Mouse (Mus musculus): ENCODE measurements at regions not wholly inside any gene's neighbourhood (a gene's known extent, or its start where the extent isn't known, plus 50 kb on each side); places are given as distances from the start of the nearest gene placed in this dataset.

- TF ChIP-seq CTCF (IDR thresholded peaks at IDR 0.05; ENCODE audit: low read depth) = no peak
- TF ChIP-seq EP300 (IDR thresholded peaks at IDR 0.05; ENCODE audit: low read depth) = no peak
Observed at GRCm38 (mm10) chr3:52853126-52853525, 163.9 kb downstream of the Cog6 start.
